Mouse (Mus musculus): ENCODE results near the gene Xpnpep2.

The Xpnpep2 gene

GRCm38 (mm10) chrX:48181844-48182243 lies 73.3 kb downstream of the Xpnpep2 start:
- DNase-seq, result no peak

GRCm38 (mm10) chrX:48184703-48185102 lies 76.2 kb downstream of the Xpnpep2 start:
- no peak for DNase-seq

All from layer of hippocampus, adult 9-11 months (tissue).